Mouse (Mus musculus) neural tube, embryonic 12.5 days (tissue): ENCODE measurements around the gene Gde1. TPM values are rescaled to one million over a fixed set of nuclear protein-coding genes. Genes with fewer than 3 reads are reported as not detected.

Experiments
- ATAC-seq: fragments of 200-750 bp; cut with Nextera tagmentation; 2 replicates; pipeline ENCODE4 v1.8.0; 2017; ENCODE audit warnings: low read depth, mild to moderate bottlenecking, moderate TSS enrichment, moderate library complexity; ENCODE audit not compliant: low FRiP score
- H3K27ac ChIP-seq: fragments of 300-500 bp; sonication (generic); 2 replicates; pipeline ENCODE4 v1.5.1; 2016
- H3K27me3 ChIP-seq: fragments of 300-500 bp; sonication (generic); replicated peaks from 2 replicates; pipeline ENCODE4 v1.6.1; 2016; ENCODE audit warnings: mild to moderate bottlenecking
- H3K36me3 ChIP-seq: fragments of 300-500 bp; sonication (generic); 2 replicates; pipeline ENCODE4 v1.6.1; 2016; ENCODE audit warnings: mild to moderate bottlenecking
- H3K4me1 ChIP-seq: fragments of 300-500 bp; sonication (generic); 2 replicates; pipeline ENCODE4 v1.6.1; 2016
- H3K4me2 ChIP-seq: fragments of 300-500 bp; sonication (generic); replicated peaks from 2 replicates; pipeline ENCODE4 v1.6.1; 2016; ENCODE audit warnings: mild to moderate bottlenecking
- H3K4me3 ChIP-seq: fragments of 300-500 bp; sonication (generic); 2 replicates; pipeline ENCODE4 v1.5.1; 2016
- H3K9ac ChIP-seq: fragments of 300-500 bp; sonication (generic); 2 replicates; pipeline ENCODE4 v1.6.1; 2016; ENCODE audit warnings: mild to moderate bottlenecking
- H3K9me3 ChIP-seq: fragments of 300-500 bp; sonication (generic); 2 replicates; pipeline ENCODE4 v1.6.1; 2016; ENCODE audit warnings: mild to moderate bottlenecking
- WGBS: fragments of 180-500 bp; shearing (Covaris S2); methylation state at CpG from one replicate; pipeline ENCODE4 v1.1.7; 2016; 5-methylcytosine and 5-hydroxymethylcytosine counted together
- polyA plus RNA-seq: library from polyadenylated mRNA; unstranded; fragments of >200 nt; fragmentation: Nextera tagmentation; extraction: Ambion mirVana; gene quantifications from 2 replicates; pipeline ENCODE4 v1.2.1, GENCODE M21; 2016

The Gde1 gene
- polyA plus RNA-seq, 1 experiment from 2014 or later = 131 TPM

- Histone ChIP-seq H3K36me3 (no peaks in the 10 kb centered on the region), H3K4me3 (no peak overlapping the region), H3K4me1 (no peaks in the 10 kb centered on the region), H3K4me2 (no peak overlapping the region), H3K9me3 (no peaks in the 10 kb centered on the region), H3K27me3 (no peaks in the 10 kb centered on the region), H3K9ac (no peak overlapping the region), H3K27ac (no peak overlapping the region)
- WGBS = 78% methylated on average over 6 of the region's 6 CpGs
- ATAC-seq = no peak
Observed at GRCm38 (mm10) chr7:118652572-118653295, 52.8 kb downstream of the Gde1 start.

GRCm38 (mm10) chr7:118650891-118651290 lies 54.7 kb downstream of the Gde1 start:
- 65% methylated on average over 1 of the region's 1 CpGs for WGBS
- no peaks in the 10 kb centered on the region for H3K9me3 ChIP-seq
- ATAC-seq = no peak
- no peaks in the 10 kb centered on the region for H3K36me3 ChIP-seq
- no peak overlapping the region for H3K4me3 ChIP-seq
- no peak overlapping the region for H3K9ac ChIP-seq
- no peak overlapping the region for H3K27ac ChIP-seq
- no peaks in the 10 kb centered on the region for H3K27me3 ChIP-seq
- H3K4me2 ChIP-seq = no peak overlapping the region
- H3K4me1 ChIP-seq = no peaks in the 10 kb centered on the region

GRCm38 (mm10) chr7:118650119-118650518 lies 55.5 kb downstream of the Gde1 start:
- no peak overlapping the region for H3K4me3 ChIP-seq
- no peak overlapping the region for H3K27ac ChIP-seq
- no peak overlapping the region for H3K4me2 ChIP-seq
- H3K4me1 ChIP-seq = no peaks in the 10 kb centered on the region
- no peaks in the 10 kb centered on the region for H3K9me3 ChIP-seq
- H3K36me3 ChIP-seq = no peaks in the 10 kb centered on the region
- 80% methylated on average over 4 of the region's 4 CpGs for WGBS
- no peak overlapping the region for H3K9ac ChIP-seq
- ATAC-seq = no peak
- no peaks in the 10 kb centered on the region for H3K27me3 ChIP-seq

- H3K4me1 ChIP-seq = no peaks in the 10 kb centered on the region
- H3K9ac ChIP-seq = no peak overlapping the region
- WGBS = 84% methylated on average over 7 of the region's 7 CpGs
- no peak overlapping the region for H3K4me2 ChIP-seq
- H3K4me3 ChIP-seq = no peak overlapping the region
- H3K27ac ChIP-seq = no peak overlapping the region
- H3K9me3 ChIP-seq = no peaks in the 10 kb centered on the region
- no peaks in the 10 kb centered on the region for H3K27me3 ChIP-seq
- no peak for ATAC-seq
- H3K36me3 ChIP-seq = no peaks in the 10 kb centered on the region
Observed at GRCm38 (mm10) chr7:118649328-118649727, 56.2 kb downstream of the Gde1 start.

- Histone ChIP-seq H3K36me3 (no peaks in the 10 kb centered on the region), H3K9me3 (no peaks in the 10 kb centered on the region), H3K4me1 (no peaks in the 10 kb centered on the region), H3K27me3 (no peaks in the 10 kb centered on the region), H3K4me3 (no peak overlapping the region), H3K27ac (no peak overlapping the region), H3K4me2 (no peak overlapping the region), H3K9ac (no peak overlapping the region)
- WGBS = 93% methylated on average over 1 of the region's 1 CpGs
- ATAC-seq = no peak
Observed at GRCm38 (mm10) chr7:118646237-118646636, 59.3 kb downstream of the Gde1 start.

Other genes starting within 250 kb of the Gde1 start
- gene Itpripl2, start 213.8 kb downstream of the Gde1 start, polyA plus RNA-seq = 2.0 and 2.4 TPM in 2 replicates
- 100 and 101 TPM in 2 replicates for gene Coq7, start 172.4 kb downstream of the Gde1 start, polyA plus RNA-seq
- 8.4 and 9.4 TPM in 2 replicates for gene Tmc7, start 121.0 kb downstream of the Gde1 start, polyA plus RNA-seq
- 0.10 and 0.25 TPM in 2 replicates for gene Tmc5, start 108.5 kb downstream of the Gde1 start, polyA plus RNA-seq
- gene Ccp110, start 6.8 kb upstream of the Gde1 start, polyA plus RNA-seq = 34.2 and 34.6 TPM in 2 replicates
- 86.2 and 87.2 TPM in 2 replicates for gene Vps35l, start 34.4 kb upstream of the Gde1 start, polyA plus RNA-seq
- gene Iqck, start 150.0 kb upstream of the Gde1 start, polyA plus RNA-seq = 3.1 TPM in 2 replicates
- gene Knop1, start 150.5 kb upstream of the Gde1 start, polyA plus RNA-seq = 100 and 106 TPM in 2 replicates